Mouse (Mus musculus) small intestine, adult 2 months (tissue): ENCODE measurements around the gene Tpo. TPM values are rescaled to one million over a fixed set of nuclear protein-coding genes. Genes with fewer than 3 reads are reported as not detected.

Experiments used
- H3K27ac ChIP-seq: fragments of 200-500 bp; 2 replicates; pipeline ENCODE4 v1.5.1; 2012; ENCODE audit warnings: low read depth, low read length, control low read depth, inconsistent platforms; ENCODE audit not compliant: insufficient read depth
- H3K27me3 ChIP-seq: fragments of 200-500 bp; 2 replicates; pipeline ENCODE4 v1.6.1; 2012; ENCODE audit warnings: mild to moderate bottlenecking, moderate library complexity, low read length, inconsistent platforms; ENCODE audit not compliant: control insufficient read depth, insufficient read depth
- H3K36me3 ChIP-seq: fragments of 200-500 bp; 2 replicates; pipeline ENCODE4 v1.6.1; 2012; ENCODE audit warnings: mild to moderate bottlenecking, low read length, control low read depth, inconsistent platforms; ENCODE audit not compliant: control insufficient read depth, insufficient read depth
- H3K4me1 ChIP-seq: fragments of 200-500 bp; 2 replicates; pipeline ENCODE4 v1.6.1; 2012; ENCODE audit warnings: low read length, inconsistent platforms, mixed read lengths; ENCODE audit not compliant: control insufficient read depth, insufficient read depth, insufficient read length
- H3K4me3 ChIP-seq: fragments of 200-500 bp; 2 replicates; pipeline ENCODE4 v1.5.1; 2012; ENCODE audit warnings: low read depth, mild to moderate bottlenecking, control low read depth, inconsistent platforms, low read length, moderate library complexity
- CTCF ChIP-seq: fragments of 200-500 bp; IDR thresholded peaks from 2 replicates; pipeline ENCODE4 v1.5.1; 2012; ENCODE audit warnings: low read depth, mild to moderate bottlenecking, control low read depth, inconsistent platforms, low read length, moderate library complexity, mixed read lengths; ENCODE audit not compliant: insufficient replicate concordance, insufficient read length; ENCODE audit errors: extremely low read depth
- POLR2A ChIP-seq: fragments of 200-500 bp; IDR thresholded peaks from 2 replicates; pipeline ENCODE4 v1.6.1; 2012; ENCODE audit warnings: low read depth, mild to moderate bottlenecking, control low read depth, inconsistent platforms, low read length, moderate library complexity
- WGBS: fragments of 180-500 bp; shearing (Covaris S2); methylation state at CpG from one replicate; pipeline ENCODE4 v1.1.7; 2018; 5-methylcytosine and 5-hydroxymethylcytosine counted together
- polyA plus RNA-seq: library from polyadenylated mRNA; depleted of rRNA; stranded (reverse); fragments of >200 nt; gene quantifications from 2 replicates; pipeline ENCODE4 v1.2.3, GENCODE M21; 2012; rRNA removed

Tpo gene
- polyA plus RNA-seq, 1 experiment, result 0.27 TPM

GRCm38 (mm10) chr12:30023491-30023890 is 108.9 kb downstream of the Tpo start:
- TF ChIP-seq POLR2A (no peak), CTCF (no peak)
- H3K27me3 ChIP-seq, result no peaks in the 10 kb centered on the region
- no peak overlapping the region for H3K4me3 ChIP-seq
- H3K36me3 ChIP-seq, result no peaks in the 10 kb centered on the region
- no peaks in the 10 kb centered on the region for H3K4me1 ChIP-seq
- no peak overlapping the region for H3K27ac ChIP-seq
- WGBS, result 14% methylated on average over 3 of the region's 3 CpGs

GRCm38 (mm10) chr12:30020447-30020846 is 112.0 kb downstream of the Tpo start:
- Histone ChIP-seq H3K36me3 (no peaks in the 10 kb centered on the region), H3K27ac (no peak overlapping the region), H3K4me1 (no peaks in the 10 kb centered on the region), H3K27me3 (no peaks in the 10 kb centered on the region), H3K4me3 (no peak overlapping the region)
- no peak for TF ChIP-seq POLR2A

GRCm38 (mm10) chr12:30017131-30017530 is 115.3 kb downstream of the Tpo start:
- 82% methylated on average over 3 of the region's 3 CpGs for WGBS
- no peak for TF ChIP-seq CTCF
- TF ChIP-seq POLR2A, result no peak

GRCm38 (mm10) chr12:30015501-30015900 is 116.9 kb downstream of the Tpo start:
- Histone ChIP-seq H3K27ac (no peak overlapping the region), H3K36me3 (peaks cover 2% of the 10 kb centered on the region; the same call in 1 of the 2 replicates), H3K4me3 (no peak overlapping the region), H3K4me1 (no peaks in the 10 kb centered on the region), H3K27me3 (no peaks in the 10 kb centered on the region)
- no peak for TF ChIP-seq CTCF
- TF ChIP-seq POLR2A, result no peak
- WGBS, result 86% methylated on average over 9 of the region's 9 CpGs

More at GRCm38 (mm10) chr12:30017131-30017530, 115.3 kb downstream of the Tpo start:
- Histone ChIP-seq H3K4me3 (no peak overlapping the region), H3K4me1 (no peaks in the 10 kb centered on the region), H3K27me3 (no peaks in the 10 kb centered on the region), H3K27ac (no peak overlapping the region), H3K36me3 (peaks cover 2% of the 10 kb centered on the region; the same call in 1 of the 2 replicates)

GRCm38 (mm10) chr12:30008741-30009140 is 123.7 kb downstream of the Tpo start:
- H3K36me3 ChIP-seq, result peaks cover 2% of the 10 kb centered on the region; the same call in 1 of the 2 replicates
- H3K4me3 ChIP-seq, result no peak overlapping the region

GRCm38 (mm10) chr12:30006586-30006985 is 125.8 kb downstream of the Tpo start:
- H3K27me3 ChIP-seq, result no peaks in the 10 kb centered on the region
- H3K4me3 ChIP-seq, result no peak overlapping the region
- H3K4me1 ChIP-seq, result no peaks in the 10 kb centered on the region
- no peak overlapping the region for H3K27ac ChIP-seq
- TF ChIP-seq POLR2A, result no peak
- peaks cover 6% of the 10 kb centered on the region for H3K36me3 ChIP-seq
- WGBS, result 53% methylated on average over 9 of the region's 9 CpGs

More at GRCm38 (mm10) chr12:30008741-30009140, 123.7 kb downstream of the Tpo start:
- Histone ChIP-seq H3K27me3 (no peaks in the 10 kb centered on the region), H3K27ac (no peak overlapping the region), H3K4me1 (no peaks in the 10 kb centered on the region)
- WGBS, result 79% methylated on average over 5 of the region's 5 CpGs
- TF ChIP-seq CTCF, result no peak
- no peak for TF ChIP-seq POLR2A

Other genes starting within 250 kb of the Tpo start
- 10.8 and 19.0 TPM in 2 replicates for gene Pxdn, start 195.0 kb downstream of the Tpo start, polyA plus RNA-seq
- 3.5 and 5.5 TPM in 2 replicates for gene Sntg2, start 240.8 kb upstream of the Tpo start, polyA plus RNA-seq